15 mouse cellular contexts compared by ENCODE assay signal in genomic region chr13:101800021-101800596, GRCm38 (mm10).
"Had no signal": no experiment of that assay in that cellular context is flagged by ENCODE, and none has a peak within 500 bp of the region (broad histone marks: within the 10 kb centered on the region; RNA-seq: fewer than 3 reads in every experiment).

No protein-coding gene starts in this region.

- DNase-seq: kidney, adult 2 months; kidney, postnatal 14 days; layer of hippocampus, postnatal 36 days; lung, embryonic 14.5 days; lung, postnatal 10 days; lung, postnatal 4 days; retina, postnatal 1 day; right cerebral cortex, postnatal 4 days; spleen, adult 18-20 months; thymus, adult 18-20 months; thymus, postnatal 14 days had no signal

- ATAC-seq: liver, embryonic 12.5 days had no signal

- H3K36me3 ChIP-seq: kidney, embryonic 15.5 days; limb, embryonic 15.5 days; liver, embryonic 12.5 days had no signal

- H3K9ac ChIP-seq: limb, embryonic 15.5 days; liver, embryonic 12.5 days had no signal

- H3K4me3 ChIP-seq: limb, embryonic 15.5 days; liver, embryonic 12.5 days; myocyte had no signal

- H3K27ac ChIP-seq: kidney, embryonic 15.5 days; limb, embryonic 15.5 days; liver, embryonic 12.5 days had no signal

- H3K9me3 ChIP-seq: kidney, embryonic 15.5 days; limb, embryonic 15.5 days; liver, embryonic 12.5 days had no signal
